Mouse (Mus musculus) gastrocnemius, postnatal 14 days (tissue): ENCODE data around the gene Sox15. TPM values are rescaled to one million over a fixed set of nuclear protein-coding genes. Genes with fewer than 3 reads are reported as not detected.
A peak's percentile ranks its signal among the peaks of the same experiment; 100 is the strongest.
"Not testable (repeated sequence)": the region's sequence is repeated elsewhere in the genome, so short reads cannot be mapped to it uniquely, and the experiment has no call there.

Source experiments
- DNase-seq: peaks from one replicate; pipeline ENCODE4 v3.0.0; 2021; ENCODE audit warnings: mixed read lengths
- intact Hi-C: fragments of 180-260 bp; cut with DNase I; formaldehyde crosslinking; loops from one replicate; pipeline ENCODE4 v1.15.1; 2025; ENCODE audit warnings: low total_unique reads
- microRNA-seq, 2 experiments: library from miRNA; unstranded; fragments of <30 nt; microRNA quantifications; one replicate each; pipeline ENCODE4 v1.2.0; 2021
- total RNA-seq, 2 experiments: library from RNA; stranded (reverse); gene quantifications; 2 replicates each; pipeline ENCODE4 v1.2.3; 2021

Sox15 gene
- total RNA-seq, 2 experiments from 2014 or later, result not detected

DNA sequence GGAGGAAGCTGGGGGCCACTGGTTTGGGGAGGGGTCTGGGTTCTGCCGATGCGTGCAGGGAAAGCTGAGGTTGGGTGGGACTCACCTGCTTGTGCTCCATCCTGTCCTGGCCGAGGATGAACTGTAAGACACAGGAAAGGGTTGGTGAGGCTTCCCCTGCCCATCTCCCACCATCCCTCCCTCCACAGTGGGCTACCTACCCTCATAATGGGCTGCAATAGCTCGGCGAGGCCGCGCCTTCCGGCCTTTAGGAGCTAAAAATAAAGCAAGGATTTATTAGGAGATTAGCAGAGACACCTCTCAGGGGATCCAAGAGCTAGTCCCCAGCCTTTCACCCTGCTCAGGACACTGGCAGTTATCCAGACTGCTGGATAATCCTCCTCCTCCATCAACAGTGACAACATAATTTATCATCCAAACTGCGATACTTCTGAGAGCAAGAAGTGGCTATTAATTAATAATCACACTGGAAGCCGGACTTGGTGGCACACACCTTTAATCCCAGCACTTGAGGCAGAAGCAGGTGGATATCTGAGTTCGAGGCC is 38.4 kb downstream of the Sox15 start:
- no peak for DNase-seq
- intact Hi-C loops, result loop anchor here (5.0 kb wide), 1 partner anchor 59 kb away; no protein-coding TSS in a partner anchor

DNA sequence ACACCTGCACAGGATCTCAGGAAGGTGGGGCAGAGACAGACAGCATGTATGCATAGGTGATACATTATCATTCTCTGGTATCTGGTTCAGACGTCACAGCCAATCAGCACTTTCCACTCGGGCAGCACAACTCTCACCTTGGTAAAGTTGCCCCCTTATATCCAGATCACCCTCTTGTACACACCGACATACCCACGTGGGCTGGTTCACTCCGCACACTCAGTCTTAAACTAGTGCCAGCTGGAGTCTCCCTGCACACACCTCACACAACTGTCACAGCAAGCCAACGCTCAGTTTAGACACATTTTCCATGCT is 39.9 kb downstream of the Sox15 start:
- intact Hi-C loops, result no loop called here

DNA sequence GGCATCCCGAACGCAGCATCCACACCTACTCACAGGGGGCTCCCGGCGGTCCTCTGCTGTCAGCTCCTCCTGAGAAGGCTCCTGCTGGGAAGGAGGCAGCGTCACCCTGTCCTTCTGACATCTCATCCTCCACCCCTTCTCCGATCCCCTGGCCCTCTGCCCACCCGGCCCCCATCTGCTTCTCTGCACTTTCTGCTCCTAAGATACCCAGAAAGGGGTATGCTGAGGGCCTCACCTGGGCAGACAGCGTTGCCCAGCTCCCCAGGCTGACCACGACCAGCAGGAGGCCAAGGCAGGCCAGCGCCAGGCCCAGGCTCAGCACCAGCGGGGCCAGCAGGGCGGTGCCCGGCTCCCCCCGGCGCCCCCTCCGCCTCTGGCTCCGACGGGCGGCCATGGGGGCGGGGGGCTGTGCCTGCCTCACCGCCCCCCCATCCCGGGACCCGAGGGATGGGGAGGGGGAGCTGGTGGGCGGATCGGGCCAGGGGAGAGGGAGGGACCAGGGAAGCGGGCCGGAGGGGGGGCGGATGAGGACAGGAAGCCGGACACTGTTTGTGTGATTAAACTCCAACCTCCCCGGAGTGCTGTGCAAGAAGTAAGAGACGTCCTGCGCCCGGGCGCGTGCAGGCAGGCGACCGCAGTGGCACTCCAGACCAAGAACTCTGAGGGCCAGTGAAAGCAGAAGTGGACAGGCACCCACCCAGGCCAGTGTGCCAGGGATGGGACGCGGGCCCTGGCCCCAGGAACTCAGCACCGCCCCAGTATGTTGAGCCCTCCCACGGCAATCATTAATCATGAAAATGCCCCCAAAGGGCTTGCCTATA is 40.5 kb downstream of the Sox15 start, which contains the start of the genes Tnfsf12 and Tnfsfm13:
Tnfsf12 (minus strand) TSS at position 489 of the 821 bp plus-strand sequence.
Tnfsfm13 (minus strand) TSS at position 738 of the 821 bp plus-strand sequence.
- intact Hi-C loops, result no loop called here
- peak; percentile 86 for DNase-seq

More for the DNA sequence above, 39.9 kb downstream of the Sox15 start:
- no peak for DNase-seq

DNA sequence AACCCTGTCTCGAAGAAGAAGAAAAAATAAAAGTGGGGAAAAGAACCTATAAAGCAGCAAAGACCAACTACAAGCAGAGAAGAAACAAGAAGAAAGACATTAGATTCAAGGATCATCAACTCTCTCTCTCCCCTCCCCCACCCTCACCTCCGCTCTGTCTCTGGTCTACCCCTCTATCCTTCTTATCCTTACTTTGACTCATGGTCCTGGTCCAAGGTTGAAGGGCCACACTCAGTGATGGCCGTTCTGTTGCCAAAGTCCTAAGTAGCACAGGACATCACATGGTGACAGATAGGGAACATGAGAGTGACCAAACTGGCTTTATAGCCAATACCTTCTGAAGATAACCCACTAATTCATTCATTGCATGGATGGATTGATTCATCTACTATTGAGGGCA is 42.3 kb downstream of the Sox15 start:
- intact Hi-C loops, result no loop called here
- no peak for DNase-seq

DNA sequence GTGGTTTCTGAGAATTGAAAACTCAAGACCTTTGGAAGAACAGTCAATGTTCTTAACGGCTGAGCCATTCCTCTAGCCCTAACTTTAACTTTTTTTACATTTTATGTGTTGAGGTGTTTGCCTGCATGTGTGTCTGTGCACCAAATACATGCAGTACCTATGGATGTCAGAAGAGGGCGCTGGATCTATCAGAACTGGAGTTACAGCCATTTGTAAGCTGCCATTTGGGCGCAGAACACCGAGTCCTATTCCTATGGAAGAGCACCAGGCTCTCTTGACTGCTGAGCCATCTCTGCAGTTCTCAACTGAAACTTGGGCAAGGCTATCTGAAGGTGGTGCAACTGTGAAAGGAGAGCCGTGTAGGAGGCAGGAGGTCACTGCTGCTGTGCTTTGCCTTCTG is 43.5 kb downstream of the Sox15 start:
- DNase-seq, result no peak
- intact Hi-C loops, result no loop called here

DNA sequence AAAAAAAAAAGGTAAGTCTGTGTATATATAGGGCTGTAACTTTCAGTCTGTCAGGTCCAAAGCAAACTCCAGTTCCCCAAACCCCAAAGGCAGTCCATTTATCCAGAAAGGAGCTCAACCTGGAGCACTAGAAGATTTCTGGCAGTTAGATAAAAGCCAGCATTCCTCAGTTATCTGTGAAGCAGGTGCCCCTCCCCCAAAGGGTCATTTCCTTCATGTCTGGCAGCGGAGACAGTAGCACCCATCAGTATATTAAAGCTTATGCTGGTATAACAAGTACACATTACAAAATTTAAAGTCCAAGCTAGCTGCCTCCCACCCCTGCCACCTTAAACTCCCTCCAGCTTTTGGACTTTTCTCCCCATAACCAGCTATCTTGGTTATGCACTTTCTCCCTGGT is 44.5 kb downstream of the Sox15 start:
- intact Hi-C loops, result no loop called here
- DNase-seq, result no peak

DNA sequence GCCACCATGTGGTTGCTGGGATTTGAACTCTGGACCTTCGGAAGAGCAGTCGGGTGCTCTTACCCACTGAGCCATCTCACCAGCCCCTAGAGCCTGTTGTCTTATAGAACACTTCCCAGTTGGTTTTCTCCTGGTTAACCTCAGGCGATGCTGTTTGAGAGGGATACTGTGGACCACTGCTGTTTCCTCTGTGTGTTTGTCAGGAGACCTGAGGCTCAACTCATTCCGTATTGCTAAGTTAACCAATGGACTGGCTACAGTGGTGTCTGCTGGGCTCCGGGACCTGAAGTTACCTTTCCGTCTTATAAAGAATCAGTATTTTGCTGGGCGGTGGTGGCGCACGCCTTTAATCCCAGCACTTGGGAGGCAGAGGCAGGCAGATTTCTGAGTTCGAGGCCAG is 47.8 kb downstream of the Sox15 start:
- DNase-seq, intact Hi-C loops: not testable (repeated sequence)

DNA sequence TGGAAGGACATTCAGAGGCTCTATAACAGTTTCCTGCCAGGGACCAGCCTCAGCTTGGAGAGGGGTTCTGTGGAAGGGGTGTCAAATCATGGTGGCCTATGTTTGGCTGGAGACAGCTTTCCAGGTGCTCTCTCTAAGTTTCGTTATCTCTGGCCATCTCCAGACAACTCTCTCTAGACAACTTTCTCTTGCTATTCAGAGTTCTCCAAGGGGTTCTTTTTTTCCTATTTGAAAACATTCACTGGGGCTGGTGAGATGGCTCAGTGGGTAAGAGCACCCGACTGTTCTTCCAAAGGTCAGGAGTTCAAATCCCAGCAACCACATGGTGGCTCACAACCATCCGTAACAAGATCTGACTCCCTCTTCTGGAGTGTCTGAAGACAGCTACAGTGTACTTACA is 48.3 kb downstream of the Sox15 start:
- DNase-seq, intact Hi-C loops: not testable (repeated sequence)

DNA sequence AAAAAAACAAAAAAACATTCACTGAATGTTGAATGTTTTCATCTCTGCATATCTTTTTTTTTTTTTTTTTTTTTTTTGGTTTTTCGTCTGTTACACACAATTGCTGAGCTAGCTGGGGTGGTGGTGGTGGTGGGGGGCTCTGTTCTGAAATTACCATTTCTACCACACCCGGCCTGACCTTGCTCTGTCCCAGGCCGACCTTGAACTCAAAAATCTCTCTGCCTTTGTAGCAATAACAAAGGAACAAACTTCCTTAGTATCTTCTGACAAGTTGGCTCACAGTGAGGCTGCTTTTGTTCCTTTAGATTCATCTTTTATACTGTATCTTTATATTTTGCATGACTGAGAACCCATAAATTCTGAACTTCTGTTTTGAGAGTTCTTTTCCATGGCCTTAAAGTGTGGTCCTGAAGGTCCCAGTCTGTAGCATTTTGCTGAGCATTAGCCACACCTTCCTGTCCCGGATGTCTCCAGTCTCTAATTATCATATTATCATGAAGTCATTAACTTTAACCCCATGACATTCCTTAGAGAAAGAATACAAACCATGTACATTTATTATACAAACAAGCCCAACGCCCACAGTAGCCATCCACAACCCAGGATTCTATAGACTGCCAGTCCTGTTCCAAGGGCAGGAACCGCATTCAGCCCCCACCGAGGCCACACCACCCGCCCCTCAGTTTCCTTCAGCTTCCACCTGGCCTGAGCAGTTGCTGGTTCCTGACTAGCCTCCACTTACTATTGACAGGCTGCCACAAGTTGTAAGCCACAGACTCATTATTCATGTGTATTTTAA is 48.9 kb downstream of the Sox15 start:
- no peak for DNase-seq
- intact Hi-C loops, result no loop called here

DNA sequence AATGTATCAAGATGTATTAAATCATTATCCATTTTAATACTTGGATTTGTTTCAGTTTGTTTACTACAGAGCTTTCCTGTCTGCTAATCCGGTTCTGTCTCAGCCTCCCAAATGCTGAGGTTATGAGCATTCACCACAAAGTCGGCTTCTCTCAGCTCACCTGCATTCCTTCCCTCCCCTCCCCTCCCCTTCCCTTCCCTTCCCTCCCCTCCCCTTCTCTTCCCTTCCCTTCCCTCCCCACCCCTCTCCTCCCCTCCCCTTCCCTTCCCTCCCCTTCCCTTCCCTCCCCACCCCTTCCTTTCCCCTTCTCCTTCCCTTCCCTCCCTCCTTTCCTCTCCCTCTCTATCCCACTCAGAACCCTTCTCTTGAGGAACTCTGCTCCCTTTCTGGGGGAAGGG is 49.5 kb downstream of the Sox15 start:
- DNase-seq, result no peak
- intact Hi-C loops, result no loop called here

Small RNA genes within 50 kb of the gene (microRNA-seq; reads per million reads assigned to microRNA genes)
- gene Mir1934 (2.5 to 3.2 reads per million in 2 experiments), gene Mir467f (0 reads per million in 2 experiments)

Other genes with a start within 250 kb of the Sox15 start
- gene Kdm6b, start 241.6 kb upstream of the Sox15 start, total RNA-seq, result 10 to 100 TPM; 30.3 to 31.4 TPM
- gene Dnah2, start 106.2 kb upstream of the Sox15 start, total RNA-seq, result under 1 TPM; 0.06 to 0.07 TPM
- 1 to 10 TPM in 1 of 2 experiments, under 1 TPM in 1; 0.71 to 1.3 TPM for gene Efnb3, start 95.1 kb upstream of the Sox15 start, total RNA-seq
- 1 to 10 TPM; 3.5 to 4.0 TPM for gene Wrap53, start 75.1 kb upstream of the Sox15 start, total RNA-seq
- gene Trp53, start 75.0 kb upstream of the Sox15 start, total RNA-seq, result 10 to 100 TPM; 15.2 to 22.7 TPM
- 100 to 1,000 TPM; 384 to 403 TPM for gene Atp1b2, start 49.4 kb upstream of the Sox15 start, total RNA-seq
- under 1 TPM; 0.38 to 0.47 TPM for gene Shbg, start 37.4 kb upstream of the Sox15 start, total RNA-seq
- gene Sat2, start 33.3 kb upstream of the Sox15 start, total RNA-seq, result 1 to 10 TPM; 4.9 to 5.0 TPM
- gene Fxr2, start 22.3 kb upstream of the Sox15 start, total RNA-seq, result 10 to 100 TPM; 55.3 to 66.5 TPM
- 10 to 100 TPM; 11.8 to 12.1 TPM for gene Mpdu1, start 7.3 kb downstream of the Sox15 start, total RNA-seq
- gene Cd68, start 10.8 kb downstream of the Sox15 start, total RNA-seq, result 1 to 10 TPM; 4.0 to 4.6 TPM
- 100 to 1,000 TPM; 141 to 170 TPM for gene Eif4a1, start 17.1 kb downstream of the Sox15 start, total RNA-seq
- 10 to 100 TPM; 22.4 to 23.2 TPM for gene Senp3, start 26.8 kb downstream of the Sox15 start, total RNA-seq
- gene Tnfsf13, start 30.5 kb downstream of the Sox15 start, total RNA-seq, result 1 to 10 TPM; 1.3 to 1.8 TPM
- gene Tnfsf12, start 40.5 kb downstream of the Sox15 start, total RNA-seq, result 10 to 100 TPM; 14.0 to 14.8 TPM
- gene Tnfsfm13, start 40.8 kb downstream of the Sox15 start, total RNA-seq, result 1 to 10 TPM; 2.2 to 3.0 TPM
- gene Polr2a, start 103.3 kb downstream of the Sox15 start, total RNA-seq, result 10 to 100 TPM; 36.4 to 39.1 TPM
- gene Slc35g3, start 106.7 kb downstream of the Sox15 start, total RNA-seq, result not detected
- gene Zbtb4, start 110.6 kb downstream of the Sox15 start, total RNA-seq, result 10 to 100 TPM; 18.2 to 21.3 TPM
- 10 to 100 TPM; 75.5 to 80.7 TPM for gene Chrnb1, start 140.6 kb downstream of the Sox15 start, total RNA-seq
- gene Fgf11, start 146.5 kb downstream of the Sox15 start, total RNA-seq, result 1 to 10 TPM; 6.6 to 8.0 TPM
- gene Tmem102, start 150.3 kb downstream of the Sox15 start, total RNA-seq, result under 1 TPM; 0.16 to 0.27 TPM
- gene Gm39566, start 160.0 kb downstream of the Sox15 start, total RNA-seq, result not detected
- gene Spem2, start 163.2 kb downstream of the Sox15 start, total RNA-seq, result not detected
- not detected for gene Spem1, start 166.9 kb downstream of the Sox15 start, total RNA-seq
- gene Nlgn2, start 182.5 kb downstream of the Sox15 start, total RNA-seq, result 1 to 10 TPM; 6.8 to 7.4 TPM
- gene Tmem256, start 183.2 kb downstream of the Sox15 start, total RNA-seq, result 100 to 1,000 TPM; 104 to 108 TPM
- 10 to 100 TPM; 16.5 to 22.4 TPM for gene Plscr3, start 191.1 kb downstream of the Sox15 start, total RNA-seq
- gene Tnk1, start 203.4 kb downstream of the Sox15 start, total RNA-seq, result under 1 TPM in 1 of 2 experiments, not detected in 1; 0.10 TPM
- gene Tmem95, start 222.7 kb downstream of the Sox15 start, total RNA-seq, result not detected
- gene Kctd11, start 226.1 kb downstream of the Sox15 start, total RNA-seq, result 1 to 10 TPM; 2.0 TPM
- gene Acap1, start 240.2 kb downstream of the Sox15 start, total RNA-seq, result under 1 TPM; 0.33 to 0.55 TPM
- gene 2810408A11Rik, start 245.7 kb downstream of the Sox15 start, total RNA-seq, result under 1 TPM; 0.62 to 0.84 TPM
- 10 to 100 TPM; 27.2 to 29.1 TPM for gene Neurl4, start 245.8 kb downstream of the Sox15 start, total RNA-seq